Mouse (Mus musculus) megakaryocyte-erythroid progenitor cell, adult 5-6 weeks (primary cell): ENCODE measurements around the gene Eid3. TPM values are rescaled to one million over a fixed set of nuclear protein-coding genes. Genes with fewer than 3 reads are reported as not detected.

Experiments used
- ATAC-seq: replicated peaks from 2 replicates; pipeline ENCODE4 v1.8.0; 2016; ENCODE audit warnings: mild to moderate bottlenecking, inconsistent platforms; ENCODE audit not compliant: severe bottlenecking, poor library complexity, low FRiP score, low TSS enrichment
- total RNA-seq, 2 experiments: library from RNA; stranded (forward) in 1 of 2; stranded (reverse) in 1 of 2; fragments of 200-1000, 215-1000 nt in 1 of 2; fragments of >200 nt in 1 of 2; fragmentation: Nextera tagmentation in 1 of 2; gene quantifications; 2 replicates each; pipeline ENCODE4 v1.2.3; 2014 to 2017

Gene Eid3
- total RNA-seq, 2 experiments from 2014 or later, result 3.6 TPM; not detected in 1

- ATAC-seq, result peak; percentile 85
Measured at GRCm38 (mm10) chr10:82899810-82900421, 33.5 kb downstream of the Eid3 start.

- no peak for ATAC-seq
Measured at GRCm38 (mm10) chr10:82900546-82900945, 34.1 kb downstream of the Eid3 start.

GRCm38 (mm10) chr10:82901436-82901835 lies 35.0 kb downstream of the Eid3 start:
- peak; percentile 79 for ATAC-seq

GRCm38 (mm10) chr10:82908526-82908925 lies 42.1 kb downstream of the Eid3 start:
- no peak for ATAC-seq

GRCm38 (mm10) chr10:82909382-82909781 lies 43.0 kb downstream of the Eid3 start:
- ATAC-seq, result peak; percentile 40; the same call in 1 of the 2 replicates

GRCm38 (mm10) chr10:82910198-82910597 lies 43.8 kb downstream of the Eid3 start:
- ATAC-seq, result no peak

GRCm38 (mm10) chr10:82913238-82913637 lies 46.8 kb downstream of the Eid3 start:
- ATAC-seq, result peak; percentile 53

- 0 out of 2 replicates have a peak, but pooled peaks have one; percentile 32 for ATAC-seq
Measured at GRCm38 (mm10) chr10:82913772-82914171, 47.3 kb downstream of the Eid3 start.

Other genes with a start within 250 kb of the Eid3 start
- gene 1190007I07Rik, start 243.4 kb upstream of the Eid3 start, total RNA-seq (2014; fragmentation: Nextera tagmentation), result 57.7 and 65.7 TPM in 2 replicates
- gene 1190007I07Rik, start 243.4 kb upstream of the Eid3 start, total RNA-seq (2017), result 85.0 and 101 TPM in 2 replicates
- 60.3 and 71.0 TPM in 2 replicates for gene Tdg, start 236.8 kb upstream of the Eid3 start, total RNA-seq (2014; fragmentation: Nextera tagmentation)
- 115 and 121 TPM in 2 replicates for gene Tdg, start 236.8 kb upstream of the Eid3 start, total RNA-seq (2017)
- 2.3 TPM in 1 of 2 replicates, not detected in the other for gene Glt8d2, start 176.0 kb upstream of the Eid3 start, total RNA-seq (2014; fragmentation: Nextera tagmentation)
- gene Glt8d2, start 176.0 kb upstream of the Eid3 start, total RNA-seq (2017), result 1.3 TPM in 1 of 2 replicates, not detected in the other
- 21.5 and 25.7 TPM in 2 replicates for gene Hcfc2, start 170.5 kb upstream of the Eid3 start, total RNA-seq (2014; fragmentation: Nextera tagmentation)
- gene Hcfc2, start 170.5 kb upstream of the Eid3 start, total RNA-seq (2017), result 30.9 and 80.3 TPM in 2 replicates
- 41.2 and 50.7 TPM in 2 replicates for gene Nfyb, start 102.5 kb upstream of the Eid3 start, total RNA-seq (2014; fragmentation: Nextera tagmentation)
- gene Nfyb, start 102.5 kb upstream of the Eid3 start, total RNA-seq (2017), result 84.3 and 108 TPM in 2 replicates
- gene Txnrd1, start 32.7 kb upstream of the Eid3 start, total RNA-seq (2014; fragmentation: Nextera tagmentation), result 49.0 and 54.4 TPM in 2 replicates
- gene Txnrd1, start 32.7 kb upstream of the Eid3 start, total RNA-seq (2017), result 88.2 and 94.7 TPM in 2 replicates
- gene Chst11, start 118.9 kb downstream of the Eid3 start, total RNA-seq (2014; fragmentation: Nextera tagmentation), result 14.2 and 15.2 TPM in 2 replicates
- gene Chst11, start 118.9 kb downstream of the Eid3 start, total RNA-seq (2017), result 19.0 and 24.1 TPM in 2 replicates